Mouse (Mus musculus): ENCODE measurements at regions not wholly inside any gene's neighbourhood (a gene's known extent, or its start where the extent isn't known, plus 50 kb on each side); places are given as distances from the start of the nearest gene placed in this dataset.
"Not testable (repeated sequence)": the region's sequence is repeated elsewhere in the genome, so short reads cannot be mapped to it uniquely, and the experiment has no call there.

GRCm38 (mm10) chr14:66484751-66485150, 475.7 kb upstream of the Gulo start:
- DNase-seq (ENCODE audit: low read depth, low spot score) = not testable (repeated sequence)

DNA sequence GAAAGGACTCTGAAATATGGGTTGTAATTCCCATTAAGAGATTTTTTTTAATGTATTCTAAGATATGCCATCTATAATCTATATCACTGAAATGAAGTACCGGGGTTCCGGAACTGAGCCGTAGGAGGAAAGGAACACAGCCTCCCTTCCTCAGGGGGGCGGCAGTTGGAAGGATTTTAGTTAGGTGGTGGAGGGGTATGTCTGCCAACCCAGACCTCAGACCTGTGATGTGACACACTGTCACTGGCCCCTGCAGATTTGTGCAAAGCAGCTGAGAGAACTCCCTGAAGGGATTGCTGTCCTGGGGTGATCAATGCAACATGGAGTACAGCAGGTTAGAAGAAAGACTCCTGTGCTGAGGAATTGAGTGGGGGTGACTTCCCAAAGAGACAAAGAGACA, 470.2 kb upstream of the Gulo start:
- DNase-seq (ENCODE audit: low read depth, low spot score) = no peak

- DNase-seq (ENCODE audit: low read depth, low spot score) = no peak
Observed at GRCm38 (mm10) chr14:66478562-66478961, 469.6 kb upstream of the Gulo start.

GRCm38 (mm10) chr14:66475026-66475425, 466.0 kb upstream of the Gulo start:
- peak; percentile 21 for DNase-seq (ENCODE audit: low read depth, low spot score)

GRCm38 (mm10) chr14:66473251-66473550, 464.2 kb upstream of the Gulo start:
- no peak for DNase-seq (ENCODE audit: low read depth, low spot score)

- no peak for DNase-seq (ENCODE audit: low read depth, low spot score)
Observed at GRCm38 (mm10) chr14:66472537-66473250, 463.7 kb upstream of the Gulo start.

GRCm38 (mm10) chr14:66462081-66462480, 453.1 kb upstream of the Gulo start:
- no peak for DNase-seq (ENCODE audit: low read depth, low spot score)

- DNase-seq (ENCODE audit: low read depth, low spot score) = no peak
Observed at GRCm38 (mm10) chr14:66460795-66461194, 451.8 kb upstream of the Gulo start.

DNA sequence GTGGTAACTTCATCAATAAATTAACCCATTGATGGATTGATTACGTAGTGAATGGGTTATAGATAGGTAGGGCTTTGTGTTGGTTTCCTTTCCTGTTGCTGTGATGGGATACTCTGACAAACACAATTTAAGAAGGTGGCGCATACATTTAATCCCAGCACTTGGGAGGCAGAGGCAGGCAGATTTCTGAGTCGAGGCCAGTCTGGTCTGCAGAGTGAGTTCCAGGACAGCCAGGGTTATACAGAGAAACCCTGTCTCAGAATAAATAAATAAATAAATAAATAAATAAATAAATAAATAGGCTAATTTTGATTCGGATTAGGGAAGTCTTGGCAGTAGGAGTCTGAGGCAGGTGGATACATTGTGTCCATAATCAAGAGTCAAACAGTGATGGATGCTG, 449.7 kb upstream of the Gulo start:
- no peak for DNase-seq (ENCODE audit: low read depth, low spot score)

- no peak for DNase-seq (ENCODE audit: low read depth, low spot score)
Observed at GRCm38 (mm10) chr14:66457300-66457699, 448.3 kb upstream of the Gulo start.

- DNase-seq (ENCODE audit: low read depth, low spot score) = peak; percentile 11
Observed at GRCm38 (mm10) chr14:66452828-66453227, 443.8 kb upstream of the Gulo start.

DNA sequence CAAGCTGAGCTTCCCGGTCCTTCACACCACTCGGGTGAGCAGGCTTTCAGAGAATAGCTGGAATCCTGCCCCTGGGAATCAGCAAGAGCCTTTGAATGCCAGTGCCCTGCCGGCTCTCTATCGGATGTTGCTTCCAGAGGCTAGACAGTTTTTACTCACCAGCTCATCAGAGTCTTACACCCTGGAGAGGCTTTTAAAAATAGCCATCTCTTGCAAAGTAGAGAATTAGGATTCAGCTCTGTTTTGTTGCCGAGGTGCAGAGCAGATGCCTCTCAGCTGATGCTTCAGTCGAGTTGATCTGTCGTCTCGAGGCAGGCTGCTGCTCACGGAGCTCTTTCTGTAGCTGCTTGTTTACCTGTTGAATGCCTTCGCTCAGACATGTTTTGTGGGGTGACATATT, 441.3 kb upstream of the Gulo start:
- no peak for DNase-seq (ENCODE audit: low read depth, low spot score)

DNA sequence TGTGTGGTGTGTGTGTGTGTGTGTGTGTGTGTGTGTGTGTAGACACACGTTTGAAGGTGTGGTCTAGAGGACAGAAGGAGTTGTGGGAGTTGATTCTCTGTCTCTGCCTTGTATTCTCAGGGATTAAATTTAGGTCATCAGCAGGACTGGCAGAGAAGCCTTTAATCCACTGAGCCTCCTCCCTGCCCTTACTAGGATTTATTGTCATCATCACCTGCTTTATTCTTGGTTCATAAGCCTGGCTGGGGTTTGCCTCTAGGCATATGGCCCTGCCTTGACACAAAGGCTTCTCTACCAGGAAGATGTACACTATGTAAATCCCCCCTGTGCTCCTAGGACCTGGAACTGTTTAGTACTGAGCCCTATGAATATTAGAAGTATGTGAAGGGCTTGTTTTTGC, 433.6 kb upstream of the Gulo start:
- no peak for DNase-seq (ENCODE audit: low read depth, low spot score)

DNA sequence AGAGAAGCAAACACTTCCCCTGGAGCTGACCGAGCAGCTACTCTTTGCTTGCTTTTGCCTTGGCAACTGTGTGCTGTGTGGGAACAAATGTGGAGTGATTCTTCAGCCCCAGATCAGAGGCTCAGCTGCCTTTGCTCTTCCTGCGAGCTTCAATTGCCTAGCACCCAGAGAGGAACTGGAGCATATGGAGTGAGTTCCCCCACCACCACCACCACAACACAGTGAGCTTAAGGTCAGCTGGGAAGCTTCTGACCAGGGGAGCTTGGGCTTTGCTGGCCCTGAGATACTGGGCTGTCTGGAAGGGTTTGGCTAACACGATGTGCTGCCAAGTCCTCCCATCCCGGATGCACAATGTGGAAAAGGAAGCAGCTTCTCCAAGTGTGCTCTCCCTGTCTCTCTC, 432.8 kb upstream of the Gulo start:
- no peak for DNase-seq (ENCODE audit: low read depth, low spot score)

- no peak for DNase-seq (ENCODE audit: low read depth, low spot score)
Observed at GRCm38 (mm10) chr14:66438572-66438971, 429.6 kb upstream of the Gulo start.

GRCm38 (mm10) chr14:66438001-66438400, 429.0 kb upstream of the Gulo start:
- DNase-seq (ENCODE audit: low read depth, low spot score) = no peak

- DNase-seq (ENCODE audit: low read depth, low spot score) = no peak
Observed at GRCm38 (mm10) chr14:66431630-66432029, 422.6 kb upstream of the Gulo start.

- DNase-seq (ENCODE audit: low read depth, low spot score) = no peak
Observed at GRCm38 (mm10) chr14:66424141-66424540, 415.1 kb upstream of the Gulo start.

Measured in ES-CJ7 (cell line).